Mouse (Mus musculus) adrenal gland, adult 18-20 months (tissue): ENCODE measurements around the gene Ccp110. TPM values are rescaled to one million over a fixed set of nuclear protein-coding genes. Genes with fewer than 3 reads are reported as not detected.

Experiments
- DNase-seq, 2 experiments: peaks; one replicate each; pipeline ENCODE4 v3.0.0; 2021 to 2022; ENCODE audit warnings: low spot score in 2 of 2
- long read RNA-seq, 2 experiments: library from polyadenylated mRNA; stranded (forward); transcript quantifications; one replicate each; pipeline ENCODE4 v2.0.0; 2021
- total RNA-seq, 2 experiments: library from RNA; stranded (reverse); gene quantifications; 1 replicate in 1 of 2; 2 replicates in 1 of 2; pipeline ENCODE4 v1.2.3; 2021

The Ccp110 gene
- 1 to 10 TPM; 5.6 to 5.9 TPM for total RNA-seq
- long read RNA-seq, experiment 1, partial matches to known transcripts = 0 of 1 reads
- long read RNA-seq, experiment 1, other reads (novel, unspliced or antisense) = 1 of 1 reads
- long read RNA-seq, experiment 2 = 0 reads

DNA sequence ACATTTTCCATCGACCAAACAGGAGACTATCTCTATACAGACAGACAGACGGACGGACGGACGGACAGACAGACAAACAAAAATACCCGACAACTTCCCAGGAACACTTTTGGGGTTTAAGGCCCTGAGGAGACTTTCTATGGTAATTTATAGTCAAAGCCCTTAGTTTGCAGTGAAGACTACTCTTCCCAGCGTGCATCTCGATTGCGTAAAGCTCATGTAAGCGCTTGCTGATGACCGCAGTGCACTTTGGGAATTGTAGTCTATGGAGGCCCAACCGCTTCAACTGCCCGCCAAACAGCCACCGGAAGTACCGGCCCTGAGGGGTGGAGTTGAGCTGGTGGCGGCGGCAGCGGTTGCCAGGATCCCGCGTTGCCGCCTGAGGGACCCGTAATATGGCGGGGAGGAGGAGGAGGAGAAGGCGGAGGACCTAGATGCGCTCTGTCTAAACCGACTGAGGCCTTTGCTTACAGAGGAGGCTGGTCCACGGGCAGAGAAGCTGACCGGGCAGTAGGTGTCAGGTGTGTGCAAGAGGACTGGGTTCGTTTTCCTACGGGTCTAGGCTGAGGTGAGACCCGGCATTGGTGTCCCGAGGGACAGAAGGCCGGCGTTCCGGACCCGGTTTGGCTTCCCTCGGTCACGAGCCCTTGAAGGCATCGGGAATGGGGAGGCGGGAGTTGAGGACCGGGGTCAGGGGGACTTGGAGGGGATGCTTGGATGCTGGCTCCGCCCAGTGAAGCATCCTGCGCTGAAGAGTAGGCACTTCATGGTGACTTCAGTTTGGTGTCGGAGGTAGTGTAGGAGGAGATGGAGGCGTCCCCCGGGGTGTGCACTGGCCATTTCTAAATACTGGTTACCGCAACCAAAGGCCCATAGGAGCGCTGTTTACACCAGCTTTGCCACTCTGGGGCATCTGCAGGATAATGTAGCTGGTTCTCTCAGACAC is at the start of gene Ccp110:
Gene Ccp110 (plus strand): TSS at position 325 of the 946 bp plus-strand sequence.
- peak; percentile 79 to 81 for DNase-seq

DNA sequence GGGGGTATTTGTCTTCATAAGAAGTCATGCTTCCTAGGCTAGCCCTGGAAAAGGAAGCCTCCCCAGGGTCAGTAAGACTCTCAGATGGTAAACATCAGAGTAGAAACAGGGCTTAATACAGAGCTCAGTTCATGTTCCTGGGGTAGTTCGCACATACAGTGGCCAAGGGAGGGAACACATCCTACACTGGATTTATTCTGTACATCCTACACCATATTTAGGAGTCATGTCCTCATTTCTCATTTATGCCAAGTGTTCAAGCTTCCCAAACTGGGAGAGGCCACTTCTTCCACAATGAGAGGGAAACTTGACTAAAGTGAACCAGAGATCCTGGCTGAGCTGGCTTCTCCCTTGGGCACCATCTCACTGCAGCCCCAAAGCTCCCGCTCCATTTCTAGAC is 44.6 kb upstream of the Ccp110 start:
- DNase-seq = no peak

DNA sequence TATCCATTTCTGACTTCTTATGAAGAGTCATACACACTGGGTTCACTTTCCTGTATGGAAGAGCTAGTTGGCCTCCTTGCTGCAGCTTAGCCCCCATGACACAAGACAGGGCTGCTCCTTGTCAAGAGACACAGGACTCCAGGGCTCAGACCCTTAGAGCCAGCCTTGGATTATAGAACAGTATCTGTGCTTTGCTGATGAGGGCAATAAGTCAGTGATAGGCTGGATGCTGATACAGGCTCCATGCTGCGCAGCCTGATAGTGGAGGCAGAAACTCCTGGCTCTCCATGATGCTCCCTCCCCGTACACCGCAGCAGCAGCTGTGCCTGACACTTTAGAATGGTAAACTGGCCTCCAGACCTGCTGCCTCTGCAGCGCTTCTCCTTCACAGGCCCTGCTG is 42.2 kb upstream of the Ccp110 start:
- DNase-seq = no peak

DNA sequence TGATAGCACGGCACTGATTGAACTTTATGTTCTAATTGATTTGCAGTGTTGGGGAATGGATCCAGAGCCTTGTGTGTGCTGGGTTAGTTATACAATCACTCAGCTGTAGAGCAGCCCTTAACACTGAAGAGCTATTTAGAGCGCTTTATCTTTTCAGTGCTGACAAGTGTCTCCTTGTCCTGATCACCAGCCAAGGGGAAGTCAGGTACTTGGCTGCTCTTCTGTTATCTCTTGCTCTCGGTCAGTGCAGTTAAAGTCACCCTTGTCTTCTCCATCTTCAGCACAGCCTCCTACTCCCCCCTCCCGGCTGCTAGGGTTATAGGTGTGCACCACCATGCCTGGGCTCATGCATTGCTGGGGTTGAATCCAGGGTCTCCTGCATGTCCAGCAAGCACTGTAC is 35.5 kb upstream of the Ccp110 start:
- no peak for DNase-seq

DNA sequence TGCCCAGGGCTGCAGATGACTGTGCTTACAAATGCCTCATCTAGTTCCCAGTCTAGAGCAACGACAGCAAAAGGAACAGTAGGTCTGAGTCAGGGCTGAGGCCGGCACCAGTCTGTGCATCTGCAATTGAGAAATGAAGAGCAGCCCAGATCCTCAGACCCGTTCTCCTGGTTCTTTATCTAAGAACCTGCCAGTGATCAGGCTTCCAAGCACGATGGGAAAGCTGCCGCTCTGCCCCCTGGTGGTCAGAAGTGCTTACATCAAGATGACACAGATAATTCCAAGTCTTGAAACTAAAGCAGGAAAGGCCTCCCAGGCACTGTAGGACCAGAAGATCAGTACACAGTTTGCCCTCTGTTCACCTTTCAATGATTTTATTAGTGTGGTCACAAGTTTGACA is 24.2 kb upstream of the Ccp110 start:
- peak; percentile 55 to 60 for DNase-seq

DNA sequence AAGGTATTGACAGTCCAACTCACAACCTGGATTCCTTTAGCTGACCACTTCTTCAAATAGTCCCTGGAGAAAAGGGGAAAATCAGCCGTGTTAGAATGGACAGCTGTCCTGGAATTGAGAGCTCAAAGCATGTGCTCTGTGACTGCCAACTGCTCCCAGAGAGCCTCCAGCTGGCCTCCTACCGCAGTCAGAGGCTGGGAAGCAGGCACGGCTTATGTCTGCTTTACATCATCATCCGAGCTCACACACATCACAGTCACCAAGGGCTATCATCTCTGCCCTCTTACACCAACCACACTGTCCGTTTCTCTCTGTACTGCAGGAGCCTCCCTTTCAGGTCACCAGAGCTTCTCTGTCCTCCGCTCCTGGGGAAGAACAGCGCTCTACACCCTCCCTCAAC is 23.3 kb upstream of the Ccp110 start:
- DNase-seq = no peak

DNA sequence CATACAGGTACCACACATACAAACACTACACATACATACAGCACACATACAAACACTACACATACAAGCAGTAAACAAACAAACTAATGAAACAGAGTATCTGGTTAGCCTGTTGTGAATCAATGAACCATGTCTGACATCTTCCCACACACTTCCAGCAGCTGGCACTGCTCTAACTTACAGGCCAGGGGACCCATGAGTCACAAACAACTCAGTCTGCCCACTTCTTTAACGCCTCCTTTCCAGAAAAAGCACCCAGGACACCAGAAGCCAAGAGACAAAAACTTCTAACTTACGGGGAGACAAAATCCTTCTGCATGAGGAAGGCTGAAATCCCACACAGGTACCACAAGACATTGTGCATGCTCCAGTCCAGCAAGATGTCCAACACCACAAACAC is 21.1 kb upstream of the Ccp110 start:
- no peak for DNase-seq

DNA sequence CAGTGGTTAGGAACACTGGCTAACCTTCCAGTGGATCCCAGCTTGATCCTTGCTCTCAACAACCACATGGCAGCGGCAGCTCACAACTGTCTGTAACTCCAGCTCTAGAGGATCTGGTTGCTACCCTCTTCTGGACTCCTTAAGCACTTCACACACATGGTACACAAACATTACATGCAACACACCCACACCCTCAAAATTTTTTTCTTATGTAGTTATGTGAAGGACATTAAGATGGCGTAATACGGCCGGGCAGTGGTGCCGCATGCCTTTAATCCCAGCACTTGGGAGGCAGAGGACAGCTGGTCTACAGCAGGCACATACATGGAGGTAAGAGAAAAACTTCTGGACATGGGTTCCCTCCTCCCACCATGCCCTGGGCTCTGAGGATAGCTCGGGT is 16.2 kb upstream of the Ccp110 start:
- no peak for DNase-seq

DNA sequence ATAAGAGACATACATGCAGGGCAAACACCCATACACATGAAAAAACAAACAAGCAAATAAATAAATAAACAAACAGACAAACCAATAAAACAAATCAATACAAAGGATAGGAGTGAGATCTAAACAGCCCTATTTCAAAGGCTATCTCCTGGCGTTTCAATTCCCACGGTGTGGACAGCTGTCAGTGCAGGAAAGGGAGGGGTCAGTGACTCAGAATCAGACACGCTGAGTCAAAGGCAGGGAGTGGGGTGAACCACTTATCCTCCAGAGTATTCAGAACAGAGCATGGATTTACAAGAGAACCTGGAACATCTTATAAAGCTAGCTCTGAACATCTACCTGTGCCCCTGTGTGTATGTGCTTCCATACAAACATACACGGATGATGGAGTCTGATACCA is 15.2 kb upstream of the Ccp110 start:
- no peak for DNase-seq

DNA sequence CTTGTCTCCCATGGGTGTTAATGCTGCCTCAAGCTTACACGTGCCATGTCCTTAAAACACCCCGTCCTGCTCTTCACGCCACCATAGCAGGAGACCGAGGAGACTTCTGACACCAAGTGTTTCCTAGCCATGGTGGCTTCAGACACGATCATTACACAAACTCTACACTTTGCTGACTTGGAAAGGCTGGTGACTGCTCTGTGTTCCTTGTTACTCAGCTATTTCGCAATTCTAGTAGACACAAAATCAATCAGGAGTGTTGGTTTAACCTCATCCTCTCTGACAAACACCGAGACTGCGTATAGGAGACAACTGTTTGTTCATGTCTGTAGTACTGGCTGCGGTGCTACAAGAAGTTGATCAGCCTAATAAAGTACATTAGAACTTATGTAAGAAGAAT is 13.5 kb upstream of the Ccp110 start:
- no peak for DNase-seq

DNA sequence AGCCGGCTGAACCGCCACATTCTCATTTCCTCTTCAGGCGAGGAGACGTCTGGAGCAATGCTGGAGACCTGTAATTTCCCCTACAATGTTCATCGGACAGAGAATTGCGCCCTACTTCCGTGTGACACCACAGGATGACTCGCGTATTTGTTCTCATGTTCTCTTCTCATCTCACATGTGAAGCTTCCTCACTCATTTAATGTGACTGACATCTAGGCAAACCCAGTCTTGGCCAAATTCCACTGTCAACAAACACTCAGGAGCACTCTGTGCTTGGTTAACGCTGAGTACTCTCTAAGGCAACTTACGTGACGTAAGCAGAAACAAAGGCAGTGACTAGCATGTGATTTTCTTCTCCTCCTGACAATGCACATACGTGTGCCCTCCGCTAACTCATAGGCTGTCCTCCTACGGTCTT is 9.2 kb upstream of the Ccp110 start:
- no peak for DNase-seq

DNA sequence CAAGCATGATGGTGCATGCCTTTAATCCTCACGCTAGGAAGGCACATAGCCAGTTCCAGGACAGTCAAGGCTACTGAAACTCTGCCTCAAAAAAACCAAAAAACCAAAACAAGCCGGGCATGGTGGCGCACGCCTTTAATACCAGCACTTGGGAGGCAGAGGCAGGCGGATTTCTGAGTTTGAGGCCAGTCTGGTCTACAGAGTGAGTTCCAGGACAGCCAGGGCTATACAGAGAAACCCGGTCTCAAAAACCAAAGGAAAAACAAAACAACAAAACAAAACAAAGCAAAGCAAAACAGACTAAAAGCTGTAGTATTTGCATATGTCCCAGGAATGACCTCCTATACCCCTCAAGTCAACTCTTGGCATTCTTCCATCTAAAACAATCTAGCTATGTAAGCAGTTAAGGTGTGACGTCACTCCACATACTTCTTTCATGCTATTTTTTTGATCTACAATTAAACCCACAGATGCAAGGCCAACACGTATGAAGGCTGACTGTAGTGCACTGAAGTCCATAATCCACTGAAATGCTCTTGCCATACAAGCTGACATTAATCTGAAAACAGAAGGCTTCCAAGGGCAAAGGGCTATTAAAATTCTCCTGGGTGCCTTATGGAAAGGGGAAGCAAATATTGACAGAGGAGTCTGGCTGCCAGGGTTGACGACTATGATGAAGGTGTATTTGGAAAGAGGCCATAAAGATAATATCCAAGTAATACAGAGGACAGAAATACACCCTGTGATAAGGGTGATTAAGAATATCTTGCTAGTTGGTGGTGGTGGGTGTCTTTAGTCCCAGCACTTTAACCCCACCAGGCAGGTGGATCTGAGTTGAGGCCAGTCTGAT is 8.1 kb upstream of the Ccp110 start:
- no peak for DNase-seq

DNA sequence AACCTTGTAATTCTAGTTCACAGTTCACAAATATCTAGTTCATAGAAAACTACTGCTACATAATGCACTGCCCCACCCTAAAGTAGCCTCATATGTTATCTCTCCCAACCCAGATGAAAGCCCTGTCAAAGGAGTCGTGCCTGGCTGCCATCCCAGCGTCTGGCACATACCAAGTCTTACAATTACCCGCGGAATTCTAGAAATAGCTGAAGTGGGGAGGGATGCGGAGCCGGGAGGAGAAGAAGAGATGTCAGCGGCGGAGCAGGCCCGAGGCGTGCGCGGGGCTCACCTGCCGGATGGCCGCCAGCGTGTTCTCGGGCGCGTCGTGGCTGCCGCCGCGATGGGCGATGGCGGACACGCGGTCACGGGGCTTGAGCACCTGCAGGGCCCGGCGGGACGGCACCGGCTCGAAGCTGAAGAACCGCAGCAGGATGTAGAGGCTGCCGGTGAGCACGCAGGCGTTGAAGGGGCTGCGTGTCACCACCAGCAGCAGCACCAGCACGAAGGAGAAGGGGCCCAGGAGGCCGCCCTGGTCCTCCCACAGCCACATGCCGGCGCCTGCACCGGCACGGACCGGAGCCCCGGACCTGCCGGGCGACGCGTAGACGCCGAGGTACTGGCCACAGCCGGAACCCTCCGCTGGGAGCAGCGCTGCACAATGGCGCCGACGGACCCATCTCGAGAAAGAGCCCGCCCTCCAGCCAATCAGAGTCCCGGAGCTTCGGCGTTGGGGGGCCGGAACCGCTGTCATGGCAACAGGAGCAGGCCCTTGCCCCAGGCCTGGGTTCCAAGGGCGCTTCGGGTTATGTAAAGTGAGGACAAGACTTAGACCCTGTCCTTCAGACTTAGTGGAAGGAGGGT is 7.0 kb upstream of the Ccp110 start, which contains the start of gene Gde1:
Gene Gde1 (minus strand): TSS at position 678 of the 861 bp plus-strand sequence.
- peak; percentile 87 to 90 for DNase-seq

DNA sequence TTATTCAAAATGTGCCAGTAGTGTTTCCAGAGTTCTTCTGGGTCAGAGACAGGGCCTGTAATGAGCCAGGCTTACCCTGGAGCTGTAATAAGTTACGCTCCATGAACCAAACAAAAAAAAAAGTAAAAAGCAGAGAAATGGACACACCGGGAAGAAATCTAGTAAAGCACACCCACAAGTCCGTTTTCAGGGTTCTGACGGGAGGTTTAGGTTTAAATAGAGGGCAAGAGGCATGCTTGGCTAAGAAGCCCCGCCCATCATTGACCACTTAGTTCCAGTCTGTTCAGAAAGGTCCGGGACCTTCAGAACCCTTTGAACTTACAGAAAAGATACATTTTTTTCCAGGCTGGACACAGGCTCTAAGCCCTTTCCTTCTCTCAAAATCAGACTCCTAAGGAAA is 6.3 kb upstream of the Ccp110 start:
- no peak for DNase-seq

DNA sequence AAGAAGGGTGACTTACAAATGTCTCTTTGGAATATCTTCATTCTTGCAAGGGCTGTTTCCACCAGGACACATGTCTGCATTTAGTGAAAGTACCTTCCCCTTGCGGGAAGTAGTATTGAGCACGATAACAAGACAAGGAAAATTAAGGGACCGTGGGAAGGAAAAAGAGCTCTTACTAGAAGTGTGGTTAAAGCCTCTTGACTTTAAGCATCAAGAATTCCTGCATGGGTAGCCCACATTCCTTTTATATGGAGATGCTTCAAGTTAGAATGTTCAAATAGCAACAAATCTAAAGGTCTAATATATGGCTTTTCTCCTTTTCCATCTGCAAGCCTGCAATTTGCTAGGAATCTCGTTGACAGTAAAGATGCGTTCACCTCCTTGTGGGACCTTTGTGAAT is 5.9 kb upstream of the Ccp110 start:
- DNase-seq = no peak

DNA sequence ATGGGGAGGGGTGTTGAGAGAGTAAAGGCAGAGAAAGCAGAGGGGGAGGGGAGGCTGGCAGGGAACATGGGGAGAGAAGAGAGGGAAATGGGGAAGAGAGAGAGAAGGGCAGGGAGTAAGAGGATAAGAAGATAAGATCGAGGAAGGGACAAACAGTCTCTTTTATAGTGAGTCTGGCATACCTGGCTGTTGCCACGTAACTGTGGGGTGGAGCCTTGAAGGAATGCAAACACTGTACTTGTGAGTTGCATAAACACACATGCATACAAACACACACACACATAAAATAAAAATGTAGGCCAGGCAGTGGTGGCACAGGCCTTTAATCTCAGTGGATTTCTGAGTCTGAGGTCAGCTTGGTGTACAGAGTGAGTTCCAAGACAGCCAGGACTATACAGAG is 5.1 kb upstream of the Ccp110 start:
- DNase-seq = no peak

DNA sequence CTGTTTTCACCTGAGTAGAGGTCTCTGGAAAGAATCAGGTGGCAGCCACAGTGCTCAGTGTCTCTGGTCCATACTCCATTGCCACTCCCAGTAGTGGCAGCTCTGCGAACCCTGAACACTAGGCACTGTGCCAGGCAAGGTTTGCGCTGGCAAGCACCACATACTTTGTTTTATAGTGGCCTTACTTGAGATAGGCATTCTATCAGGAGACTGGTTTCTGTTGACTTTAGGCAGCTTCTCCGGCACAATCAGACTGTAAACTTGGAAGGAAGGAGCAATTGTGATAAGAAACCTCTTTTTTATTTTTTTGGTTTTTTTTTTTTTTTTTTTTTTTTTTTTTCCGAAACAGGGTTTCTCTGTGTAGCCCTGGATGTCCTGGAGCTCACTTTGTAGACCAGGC is 4.3 kb upstream of the Ccp110 start:
- no peak for DNase-seq

DNA sequence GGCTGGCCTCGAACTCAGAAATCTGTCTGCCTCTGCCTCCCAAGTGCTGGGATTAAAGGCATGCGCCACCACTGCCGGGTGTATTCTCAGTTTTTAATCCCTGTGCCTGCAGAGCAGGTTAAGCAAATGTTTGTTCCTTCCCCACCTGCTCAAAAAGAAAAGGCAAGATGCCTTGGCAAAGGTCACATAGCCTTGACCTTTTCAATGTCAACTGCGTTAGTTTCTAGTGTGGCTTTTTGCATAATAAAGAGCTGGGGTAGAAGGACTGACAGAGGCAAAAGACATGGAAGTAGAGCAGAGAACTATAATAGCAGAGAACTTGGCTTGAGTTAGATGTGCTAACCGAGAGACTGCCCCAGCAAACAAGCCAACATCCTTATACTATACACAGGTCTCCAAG is 1.6 kb upstream of the Ccp110 start:
- DNase-seq = no peak

DNA sequence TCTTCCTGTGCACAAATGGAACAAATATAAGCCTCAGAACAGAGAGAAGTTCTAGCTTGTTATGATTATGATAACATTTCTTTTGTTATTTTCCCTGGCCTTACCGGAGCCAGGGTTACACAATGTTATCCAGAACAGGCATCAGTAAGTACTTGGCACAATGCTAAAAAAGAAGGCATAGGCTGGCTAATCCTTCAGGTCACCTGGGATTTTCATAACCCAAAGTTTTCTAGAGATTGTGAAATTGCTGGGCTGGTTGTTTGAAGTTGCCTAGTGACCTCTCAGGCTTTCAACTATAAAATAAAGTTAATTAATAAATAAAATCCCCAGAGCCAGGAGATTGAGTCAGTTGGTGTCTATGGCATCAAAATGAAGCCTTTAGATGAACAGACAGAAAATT is 2.5 kb downstream of the Ccp110 start:
- DNase-seq = no peak

DNA sequence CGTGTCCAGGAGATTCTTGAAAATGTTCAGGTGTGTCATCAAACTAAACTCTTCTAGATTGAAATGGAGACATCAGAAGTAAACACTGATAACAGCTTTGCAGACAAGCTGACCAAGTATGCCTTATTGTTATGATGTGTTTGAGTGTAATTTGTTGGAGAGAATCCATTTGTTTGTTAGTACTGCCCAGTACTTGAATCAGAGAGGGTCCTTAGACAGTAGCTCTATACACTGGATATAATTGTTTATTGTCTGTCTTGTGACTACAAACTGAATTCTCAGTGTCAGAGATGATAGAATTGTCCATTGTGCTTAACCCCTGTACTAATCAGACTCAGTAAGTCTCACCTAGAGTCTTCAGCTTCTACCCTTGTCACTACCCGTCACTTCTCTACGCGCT is 5.7 kb downstream of the Ccp110 start:
- DNase-seq = no peak

DNA sequence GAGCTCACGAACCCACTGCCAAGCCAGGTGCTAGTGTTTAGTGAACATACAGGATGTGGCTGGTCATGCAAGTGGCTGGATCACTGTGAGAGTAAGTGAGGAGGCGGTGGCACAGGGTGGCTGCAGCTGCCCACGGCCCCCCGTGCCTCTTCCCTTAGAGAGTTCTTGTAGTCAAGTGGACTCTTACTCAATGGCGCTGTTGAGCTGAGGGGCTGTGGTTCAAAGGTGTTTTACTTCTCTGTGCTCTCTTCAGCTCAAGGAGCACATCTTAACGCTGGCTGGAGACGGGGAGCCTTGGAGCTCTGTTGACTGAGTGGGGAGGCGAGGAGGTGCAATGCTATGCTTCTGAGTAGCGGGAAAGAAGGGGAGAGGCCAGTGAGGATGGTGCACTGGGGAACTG is 11.6 kb downstream of the Ccp110 start:
- no peak for DNase-seq
